Mouse (Mus musculus): ENCODE results near the gene Zfp467.

- no peak for TF ChIP-seq CTCF (IDR thresholded peaks at IDR 0.05; ENCODE audit: borderline replicate concordance, extremely low read depth, insufficient read depth, insufficient read length)
- no peak for TF ChIP-seq POLR2A (IDR thresholded peaks at IDR 0.05; ENCODE audit: borderline replicate concordance, extremely low read depth, insufficient read depth, insufficient read length, poor library complexity, severe bottlenecking)
These were observed 21.9 kb upstream of the Zfp467 start for GRCm38 (mm10) chr6:48467490-48467889.

Measured in brain, embryonic 14.5 days (tissue).